Mouse (Mus musculus) adrenal gland, postnatal 14 days (tissue): ENCODE data around the gene Plrg1. TPM values are rescaled to one million over a fixed set of nuclear protein-coding genes. Genes with fewer than 3 reads are reported as not detected.

Source experiments
- total RNA-seq: library from RNA; stranded (reverse); gene quantifications from 2 replicates; pipeline ENCODE4 v1.2.3, GENCODE M21; 2021

Gene Plrg1
- total RNA-seq, 1 experiment from 2014 or later = 50.8 TPM

Other genes with a start within 250 kb of the Plrg1 start
- gene Rbm46, start 179.0 kb upstream of the Plrg1 start, total RNA-seq = 1.1 and 1.7 TPM in 2 replicates
- gene Lrat, start 151.5 kb upstream of the Plrg1 start, total RNA-seq = 0.53 and 1.3 TPM in 2 replicates
- gene Fgg, start 47.8 kb upstream of the Plrg1 start, total RNA-seq = 22.3 and 435 TPM in 2 replicates
- 24.5 and 518 TPM in 2 replicates for gene Fga, start 29.4 kb upstream of the Plrg1 start, total RNA-seq
- 14.2 and 242 TPM in 2 replicates for gene Fgb, start 5.7 kb upstream of the Plrg1 start, total RNA-seq
- 1.3 and 1.5 TPM in 2 replicates for gene Dchs2, start 72.4 kb downstream of the Plrg1 start, total RNA-seq